Mouse (Mus musculus): ENCODE measurements around the gene Junb. TPM values are rescaled to one million over a fixed set of nuclear protein-coding genes. Genes with fewer than 3 reads are reported as not detected.
A peak's percentile ranks its signal among the peaks of the same experiment; 100 is the strongest.

Gene Junb
- total and polyA plus RNA-seq, 3 experiments = 41.6 to 72.7 TPM; not detected in 1

DNA sequence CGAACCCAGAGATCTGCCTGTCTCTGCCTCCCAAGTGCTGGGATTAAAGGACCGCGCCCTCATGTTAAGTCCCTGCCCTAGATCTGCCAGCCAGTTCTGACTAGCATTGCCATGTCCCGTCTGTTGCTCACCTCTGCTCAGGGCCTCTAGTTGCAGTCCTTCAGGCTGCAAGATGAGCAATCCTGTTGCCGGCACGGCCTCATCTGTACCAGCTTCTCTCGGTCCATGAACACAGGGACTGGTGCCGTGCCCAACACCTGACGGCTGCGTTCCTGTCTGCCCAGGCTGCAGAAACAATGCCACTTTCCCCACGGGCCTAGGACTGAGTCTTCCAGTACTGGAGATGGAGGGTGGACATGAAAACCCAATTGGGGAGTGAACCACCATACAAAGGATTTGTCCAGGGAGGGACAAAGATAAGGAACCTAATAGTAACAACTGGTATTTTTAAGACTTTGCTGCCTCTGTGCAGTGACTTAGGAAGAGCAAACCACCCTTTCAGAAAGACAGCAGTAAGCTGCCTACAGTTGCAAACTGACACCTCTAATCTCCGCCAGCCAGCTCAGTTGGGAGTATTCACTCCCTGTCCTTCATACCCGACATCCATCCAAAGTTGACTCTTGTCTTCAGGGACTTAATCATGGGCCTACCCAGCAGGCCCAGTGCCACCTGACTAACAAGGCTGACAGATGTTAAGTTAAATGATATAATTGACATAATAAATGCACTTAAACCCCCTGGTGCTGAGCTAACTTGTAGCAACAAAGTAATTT, 10.8 kb downstream of the Junb start (continued):
- TF ChIP-seq MEF2A (IDR thresholded peaks at IDR 0.05; ENCODE audit: extremely low read depth, insufficient replicate concordance, low read depth, low read length, poor library complexity, severe bottlenecking) (no peak), SIN3A (IDR thresholded peaks at IDR 0.05; ENCODE audit: low read length) (no peak), CHD1 (IDR thresholded peaks at IDR 0.05; ENCODE audit: low read depth, low read length) (no peak), TAL1 (IDR thresholded peaks at IDR 0.05; ENCODE audit: low read length) (peak; percentile 62), GATA1 (IDR thresholded peaks at IDR 0.05; ENCODE audit: low read depth, low read length) (0 out of 2 replicates have a peak, but pooled peaks have one; percentile 17), MAZ (IDR thresholded peaks at IDR 0.05; ENCODE audit: low read depth, low read length) (no peak), JUND (IDR thresholded peaks at IDR 0.05; ENCODE audit: low read depth, low read length) (no peak), MXI1 (IDR thresholded peaks at IDR 0.05; ENCODE audit: low read depth, low read length) (no peak), USF1 (IDR thresholded peaks at IDR 0.05; ENCODE audit: low read depth, low read length) (no peak)

DNA sequence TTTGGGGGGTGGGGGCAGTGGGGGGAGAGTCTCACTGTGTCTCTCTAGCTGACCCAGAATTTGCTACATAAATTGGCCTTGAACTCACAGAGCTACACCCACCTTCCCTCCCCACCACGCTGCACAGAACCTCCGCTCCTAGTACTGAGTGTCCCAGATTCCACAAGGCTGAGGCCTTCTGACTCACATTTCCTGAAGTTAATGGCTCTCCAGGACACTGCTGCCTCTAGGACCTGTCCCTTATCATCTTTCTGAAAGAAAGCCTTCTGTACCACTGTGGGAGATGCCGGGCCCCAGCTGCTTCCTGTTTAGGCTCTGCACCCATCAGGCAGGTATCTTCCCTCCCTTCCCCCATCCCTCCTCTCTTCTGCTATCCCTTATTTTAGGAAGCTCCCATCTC, 11.9 kb downstream of the Junb start:
- TF ChIP-seq TCF12 (IDR thresholded peaks at IDR 0.05; ENCODE audit: low read depth, low read length) (peak; percentile 83), GATA1 (IDR thresholded peaks at IDR 0.05; ENCODE audit: low read depth, low read length) (0 out of 2 replicates have a peak, but pooled peaks have one; percentile 35), EP300 (IDR thresholded peaks at IDR 0.05; ENCODE audit: low read depth in 1 of 2, low read length in 2 of 2) (peak; percentile 67 to 74), BHLHE40 (IDR thresholded peaks at IDR 0.05; ENCODE audit: borderline replicate concordance, low read depth, low read length) (no peak), MYC (IDR thresholded peaks at IDR 0.05; ENCODE audit: low read depth, low read length) (0 out of 2 replicates have a peak, but pooled peaks have one; percentile 21), MAZ (IDR thresholded peaks at IDR 0.05; ENCODE audit: low read depth, low read length) (peak; percentile 46; the same call in 1 of the 2 replicates), ZMIZ1 (IDR thresholded peaks at IDR 0.05; ENCODE audit: low read depth, low read length) (peak; percentile 49; the same call in 1 of the 2 replicates), ETS1 (IDR thresholded peaks at IDR 0.05; ENCODE audit: low read depth, low read length) (peak; percentile 96), MAX (IDR thresholded peaks at IDR 0.05; ENCODE audit: low read length) (peak; percentile 28; the same call in 1 of the 2 replicates), MXI1 (IDR thresholded peaks at IDR 0.05; ENCODE audit: low read depth, low read length) (peak; percentile 61), ELF1 (IDR thresholded peaks at IDR 0.05; ENCODE audit: low read depth, low read length) (peak; percentile 68), CHD2 (IDR thresholded peaks at IDR 0.05; ENCODE audit: low read length) (peak; percentile 42; the same call in 1 of the 2 replicates), UBTF (IDR thresholded peaks at IDR 0.05; ENCODE audit: borderline replicate concordance, insufficient read depth, low read depth, low read length) (no peak), USF1 (IDR thresholded peaks at IDR 0.05; ENCODE audit: low read depth, low read length) (no peak), SIN3A (IDR thresholded peaks at IDR 0.05; ENCODE audit: low read length) (peak; percentile 89), RCOR1 (IDR thresholded peaks at IDR 0.05; ENCODE audit: low read depth, low read length) (peak; percentile 61), RAD21 (IDR thresholded peaks at IDR 0.05; ENCODE audit: low read depth, low read length) (no peak), TAL1 (IDR thresholded peaks at IDR 0.05; ENCODE audit: low read length) (peak; percentile 80), ZNF384 (IDR thresholded peaks at IDR 0.05; ENCODE audit: low read depth, low read length) (no peak)
- DNase-seq (ENCODE audit: low read depth, low spot score) = peak; percentile 78
- H3K27ac ChIP-seq (ENCODE audit: control insufficient read depth, low read depth, low read length) = peak overlapping the region; percentile 64
- H3K9ac ChIP-seq (ENCODE audit: control insufficient read depth, low read depth, low read length, poor library complexity, severe bottlenecking) = peak overlapping the region; percentile 47
- peaks cover 5 to 32% of the 10 kb centered on the region in 2 experiments for H3K4me1 ChIP-seq (ENCODE audit: control insufficient read depth in 1 of 2, insufficient read depth in 2 of 2, low read length in 2 of 2)
- H3K9me3 ChIP-seq (replicated peaks; ENCODE audit: insufficient read depth, low read length) = no peaks in the 10 kb centered on the region
- H3K27me3 ChIP-seq (ENCODE audit: control insufficient read depth in 1 of 2, insufficient read depth in 2 of 2, low read length in 2 of 2) = no peaks in the 10 kb centered on the region
- H3K4me3 ChIP-seq (ENCODE audit: control insufficient read depth in 1 of 2, insufficient read depth in 1 of 2, low read depth in 2 of 2, low read length in 2 of 2) = peak overlapping the region; percentile 25 to 30
- peaks cover 19% of the 10 kb centered on the region for H3K79me2 ChIP-seq (ENCODE audit: control insufficient read depth, insufficient read depth, low read length, poor library complexity)
- peaks cover 1 to 24% of the 10 kb centered on the region in 2 experiments for H3K36me3 ChIP-seq (ENCODE audit: control insufficient read depth in 1 of 2, insufficient read depth in 2 of 2, low read length in 2 of 2)
